Mouse (Mus musculus) kidney, adult 2 months (tissue): ENCODE results near the gene Capn3.

Experiments
- CTCF ChIP-seq: fragments of 200-500 bp; conservative IDR thresholded peaks from 2 replicates; pipeline ENCODE4 v1.5.1; 2011; ENCODE audit warnings: low read depth, mild to moderate bottlenecking, control low read depth, low read length, moderate library complexity, mixed read lengths; ENCODE audit not compliant: insufficient read depth, insufficient read length
- POLR2A ChIP-seq: fragments of 200-500 bp; IDR thresholded peaks from one replicate; pipeline ENCODE4 v1.6.1; 2011; ENCODE audit warnings: low read depth, low read length, control low read depth

DNA sequence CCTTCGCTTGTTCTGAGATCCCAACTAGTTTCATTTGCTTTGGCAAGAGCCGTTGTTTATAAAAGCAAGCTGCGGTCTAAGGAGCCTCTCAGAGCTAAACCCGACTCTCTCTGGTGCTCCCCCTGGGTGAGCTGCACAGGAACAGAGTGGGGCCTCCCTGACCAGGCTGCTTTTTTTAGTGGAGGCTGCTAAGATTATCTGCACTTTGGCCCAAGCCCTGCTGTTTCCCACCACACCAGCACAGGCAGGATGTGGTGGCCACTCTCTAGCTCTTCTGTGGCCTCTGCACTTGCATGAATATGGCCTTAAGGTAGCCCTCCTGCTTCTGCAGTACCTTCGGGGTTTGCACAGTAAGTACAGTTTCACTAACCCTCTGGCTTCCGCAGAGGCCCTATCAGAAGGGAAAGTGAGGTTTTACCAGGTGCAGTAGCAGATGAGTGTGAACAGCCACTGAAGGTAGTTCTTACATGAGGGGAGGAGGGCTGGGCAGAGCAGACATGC is 44.2 kb downstream of the Capn3 start:
- no peak for TF ChIP-seq CTCF
- no peak for TF ChIP-seq POLR2A
